Mouse (Mus musculus) liver, adult 2 months (tissue): ENCODE measurements at regions not wholly inside any gene's neighbourhood (a gene's known extent, or its start where the extent isn't known, plus 50 kb on each side); places are given as distances from the start of the nearest gene placed in this dataset.

Source experiments
- CTCF ChIP-seq: fragments of 200-500 bp; IDR thresholded peaks from 2 replicates; pipeline ENCODE4 v1.5.1; 2011; ENCODE audit warnings: low read depth, low read length, control low read depth
- POLR2A ChIP-seq: fragments of 200-500 bp; IDR thresholded peaks from 2 replicates; pipeline ENCODE4 v1.6.1; 2011; ENCODE audit warnings: low read length, control low read depth; ENCODE audit not compliant: insufficient read depth; ENCODE audit errors: extremely low read depth

GRCm38 (mm10) chr15:43625021-43625510 is 3490.9 kb downstream of the 9330182O14Rik start:
- no peak for TF ChIP-seq CTCF
- no peak for TF ChIP-seq POLR2A
